Mouse (Mus musculus) layer of hippocampus, postnatal 14 days (tissue): Measurements from ENCODE around the gene Nek6. TPM values are rescaled to one million over a fixed set of nuclear protein-coding genes. Genes with fewer than 3 reads are reported as not detected.

ENCODE experiments used
- DNase-seq, 2 experiments: peaks; one replicate each; pipeline ENCODE4 v3.0.0; 2021 to 2022; ENCODE audit warnings: low spot score in 2 of 2, mixed read lengths in 1 of 2
- total RNA-seq, 2 experiments: library from RNA; stranded (reverse); gene quantifications; 2 replicates each; pipeline ENCODE4 v1.2.3; 2021

The Nek6 gene
- total RNA-seq, 2 experiments from 2014 or later = 50.3 to 53.0 TPM

GRCm38 (mm10) chr2:38535521-38536220 lies 24.2 kb downstream of the Nek6 start:
- no peak for DNase-seq

- DNase-seq = no peak
Observed at GRCm38 (mm10) chr2:38536331-38536731, 24.9 kb downstream of the Nek6 start.

DNA sequence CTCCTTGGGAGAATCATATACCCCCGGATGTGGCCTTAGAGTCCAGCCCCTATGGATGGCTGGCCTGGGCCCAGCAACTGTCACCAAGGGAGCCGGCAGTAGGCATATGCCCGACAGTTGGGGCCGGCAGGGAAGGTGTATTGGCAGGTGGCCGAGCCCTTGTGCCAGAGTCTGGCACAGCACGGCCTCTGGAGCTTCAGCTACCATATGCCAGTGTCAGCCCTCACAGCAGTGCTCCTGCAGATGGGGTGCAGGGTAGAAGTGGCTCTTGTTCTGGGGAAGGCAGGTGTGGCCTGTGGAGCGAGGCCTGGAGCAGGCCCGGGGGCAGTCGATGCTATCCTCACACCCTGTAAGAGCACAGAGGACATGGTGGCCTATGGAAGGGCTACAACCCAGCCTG lies 28.2 kb downstream of the Nek6 start:
- no peak for DNase-seq

GRCm38 (mm10) chr2:38540666-38541065 lies 29.2 kb downstream of the Nek6 start:
- DNase-seq = no peak

DNA sequence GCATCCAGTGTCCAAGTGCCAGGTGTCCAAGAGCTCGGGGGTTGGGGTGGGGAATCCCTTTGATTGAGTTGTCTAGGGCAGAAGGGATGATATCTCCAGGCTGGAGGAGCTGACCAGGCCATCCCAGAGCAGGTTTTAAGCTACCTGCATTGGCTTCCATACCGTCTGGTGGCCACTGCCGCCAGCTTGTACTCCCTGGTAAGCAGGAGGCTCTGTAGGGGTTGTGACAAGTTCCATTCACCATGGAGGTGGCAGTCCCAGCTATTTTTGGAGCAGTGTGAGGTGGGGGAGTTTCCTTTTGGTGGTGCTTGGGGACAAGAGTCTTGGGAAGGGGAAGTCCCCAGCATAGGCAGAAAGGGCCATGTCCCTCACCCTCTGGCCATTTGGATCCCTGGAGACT lies 29.7 kb downstream of the Nek6 start:
- no peak for DNase-seq

DNA sequence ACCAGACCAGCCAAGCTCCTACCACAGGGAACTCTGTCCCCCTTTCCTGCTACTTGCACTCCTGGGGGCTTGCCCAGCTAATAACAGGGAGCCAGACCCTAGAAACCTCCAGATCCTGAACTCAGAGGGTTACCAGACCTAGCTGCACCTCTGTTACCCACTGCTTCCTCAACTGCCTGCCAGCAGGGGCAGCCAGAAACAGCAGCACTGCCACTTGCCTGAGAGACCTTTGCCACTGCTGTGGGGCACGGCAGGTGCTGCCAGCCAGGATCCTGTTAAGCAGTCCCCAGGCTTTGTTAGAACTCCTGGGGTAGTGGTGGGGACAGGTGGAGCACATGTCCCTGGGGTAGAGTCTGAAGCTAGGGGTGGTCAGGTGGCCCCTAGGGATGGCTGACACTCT lies 30.1 kb downstream of the Nek6 start:
- no peak for DNase-seq

GRCm38 (mm10) chr2:38542366-38542765 lies 30.9 kb downstream of the Nek6 start:
- no peak for DNase-seq

GRCm38 (mm10) chr2:38543158-38543557 lies 31.7 kb downstream of the Nek6 start:
- DNase-seq = no peak

DNA sequence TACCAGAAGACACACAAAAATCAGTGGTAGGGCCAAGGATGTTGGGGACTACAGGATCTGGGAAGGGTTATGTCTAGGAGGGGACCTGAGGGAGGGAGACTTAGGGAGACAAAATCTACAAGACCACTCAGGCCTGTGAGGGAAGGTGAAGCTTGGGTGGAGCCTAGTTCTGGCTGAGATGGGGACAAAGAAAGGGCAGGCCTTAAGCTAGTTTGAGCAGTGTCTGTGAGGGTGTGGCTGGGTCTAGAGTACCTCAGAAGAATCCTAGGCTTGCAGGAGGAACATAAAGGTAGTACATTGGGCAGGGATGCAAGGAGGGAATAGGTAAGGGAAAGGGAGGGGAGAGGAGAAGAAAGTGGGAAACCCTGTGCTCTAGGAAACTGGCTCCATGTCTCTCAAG lies 32.9 kb downstream of the Nek6 start:
- no peak for DNase-seq

DNA sequence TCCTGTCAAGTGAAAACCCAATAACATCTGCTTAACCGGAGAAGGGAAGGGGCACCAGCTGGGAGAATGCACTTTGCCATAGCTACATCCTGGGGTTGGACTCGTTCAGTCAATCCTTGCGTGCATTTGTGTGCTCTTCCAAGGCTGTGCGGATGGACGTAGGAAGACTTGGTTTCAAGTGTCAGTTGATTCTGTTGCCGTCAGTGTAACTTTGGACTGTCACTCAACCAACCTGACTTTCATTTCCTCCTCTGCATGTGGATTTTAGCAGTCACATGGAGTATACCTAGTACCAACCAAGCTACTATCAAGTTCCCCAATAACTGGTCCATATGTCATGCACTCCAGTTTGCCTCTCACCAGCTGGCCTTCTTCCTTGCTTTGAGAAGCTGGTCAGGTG lies 33.5 kb downstream of the Nek6 start:
- DNase-seq = no peak

DNA sequence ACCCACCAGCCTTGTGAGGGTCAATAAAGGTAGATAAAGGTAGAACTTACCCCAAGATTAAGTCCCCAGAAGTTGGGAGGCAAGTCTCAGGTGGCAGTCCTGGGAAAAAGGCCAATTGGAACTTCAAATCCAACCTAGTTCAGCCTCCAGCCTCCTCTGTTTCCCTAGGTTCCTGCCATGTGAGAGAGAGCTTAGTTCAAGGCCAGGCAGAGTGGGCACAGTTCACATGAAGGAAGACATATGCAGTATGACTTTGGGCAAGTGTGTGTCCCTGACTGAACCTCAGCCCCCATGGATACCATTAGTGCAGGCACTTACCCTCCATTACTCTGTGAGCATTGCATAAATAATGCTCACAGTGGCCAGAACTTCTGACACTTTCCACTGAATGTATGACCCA lies 34.3 kb downstream of the Nek6 start:
- no peak for DNase-seq

GRCm38 (mm10) chr2:38546222-38546621 lies 34.8 kb downstream of the Nek6 start:
- no peak for DNase-seq

- DNase-seq = no peak
Observed at GRCm38 (mm10) chr2:38546748-38547147, 35.3 kb downstream of the Nek6 start.

DNA sequence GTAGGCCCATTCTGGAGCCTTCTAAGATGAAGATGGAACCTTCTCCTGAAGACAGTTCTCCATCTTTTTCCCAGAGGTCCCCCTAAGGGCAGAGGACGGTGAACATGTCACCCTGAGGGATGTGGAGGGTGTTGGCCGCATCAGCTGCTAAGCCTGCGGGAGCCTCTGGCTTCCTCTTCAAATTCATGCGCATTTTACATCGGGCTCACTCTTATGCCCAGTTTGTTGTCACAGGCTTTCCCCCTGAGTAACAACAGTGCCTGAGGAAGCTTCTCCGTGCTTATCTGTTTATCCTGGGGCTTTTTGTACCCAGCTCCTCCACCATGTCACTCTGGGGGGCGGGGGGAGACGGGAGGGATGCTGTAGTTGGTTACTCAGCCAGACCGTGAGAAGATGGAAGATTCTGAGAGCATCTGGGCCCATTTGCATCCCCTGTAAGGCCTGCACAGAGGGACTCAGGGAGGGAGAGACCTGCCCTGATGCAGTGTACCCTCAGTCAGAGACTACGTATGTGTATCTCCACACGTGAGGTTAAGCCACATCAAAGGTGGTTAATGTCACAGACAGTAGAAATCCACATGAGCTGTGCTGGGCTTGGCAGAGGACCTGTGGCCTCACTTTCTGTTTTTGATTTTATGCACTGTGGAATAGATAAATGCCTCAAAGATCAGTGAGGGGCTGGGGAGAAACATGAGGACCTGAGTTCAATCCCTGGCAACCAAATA lies 36.5 kb downstream of the Nek6 start:
- no peak for DNase-seq

- no peak for DNase-seq
Observed at GRCm38 (mm10) chr2:38552004-38552443, 40.6 kb downstream of the Nek6 start.

GRCm38 (mm10) chr2:38554226-38554995 lies 43.0 kb downstream of the Nek6 start:
- DNase-seq = no peak

DNA sequence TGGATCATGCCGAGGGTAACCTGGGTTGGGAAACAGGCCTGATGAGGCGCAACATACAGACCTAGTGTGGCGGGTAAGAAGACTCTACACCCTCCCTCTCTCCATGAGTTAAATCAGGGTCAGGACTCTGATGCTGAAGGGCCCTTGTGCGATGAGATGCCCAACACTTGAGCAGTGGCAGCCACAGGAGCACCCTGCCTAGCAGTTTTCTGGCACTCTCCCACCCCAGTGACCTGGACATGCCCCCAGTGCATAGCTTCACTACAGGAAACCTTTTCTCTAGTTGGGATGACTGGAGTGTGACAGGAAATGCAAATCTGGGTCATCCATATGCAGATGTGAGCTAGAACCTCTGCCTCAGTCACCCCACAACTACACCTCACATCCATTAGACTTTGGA lies 44.2 kb downstream of the Nek6 start:
- no peak for DNase-seq

DNA sequence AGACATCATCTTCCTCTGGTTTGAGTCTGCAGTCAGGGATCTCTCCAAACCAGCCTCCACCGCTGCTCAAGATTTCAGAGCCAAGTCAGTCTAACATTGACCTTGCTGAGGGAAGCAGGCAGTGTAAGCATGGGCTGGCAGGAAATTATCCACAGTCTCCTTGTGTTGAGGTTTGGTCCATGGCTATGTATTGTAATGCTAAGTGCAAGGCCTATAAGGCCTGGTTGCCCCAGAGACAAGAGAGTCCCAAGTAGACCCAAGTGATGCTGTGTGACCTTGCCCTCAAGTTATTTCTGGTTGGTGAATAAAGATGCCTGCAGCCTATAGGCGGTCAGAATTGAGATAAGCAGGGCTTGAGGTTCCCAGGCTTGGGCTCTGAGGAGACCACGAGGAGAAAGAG lies 45.3 kb downstream of the Nek6 start:
- no peak for DNase-seq

DNA sequence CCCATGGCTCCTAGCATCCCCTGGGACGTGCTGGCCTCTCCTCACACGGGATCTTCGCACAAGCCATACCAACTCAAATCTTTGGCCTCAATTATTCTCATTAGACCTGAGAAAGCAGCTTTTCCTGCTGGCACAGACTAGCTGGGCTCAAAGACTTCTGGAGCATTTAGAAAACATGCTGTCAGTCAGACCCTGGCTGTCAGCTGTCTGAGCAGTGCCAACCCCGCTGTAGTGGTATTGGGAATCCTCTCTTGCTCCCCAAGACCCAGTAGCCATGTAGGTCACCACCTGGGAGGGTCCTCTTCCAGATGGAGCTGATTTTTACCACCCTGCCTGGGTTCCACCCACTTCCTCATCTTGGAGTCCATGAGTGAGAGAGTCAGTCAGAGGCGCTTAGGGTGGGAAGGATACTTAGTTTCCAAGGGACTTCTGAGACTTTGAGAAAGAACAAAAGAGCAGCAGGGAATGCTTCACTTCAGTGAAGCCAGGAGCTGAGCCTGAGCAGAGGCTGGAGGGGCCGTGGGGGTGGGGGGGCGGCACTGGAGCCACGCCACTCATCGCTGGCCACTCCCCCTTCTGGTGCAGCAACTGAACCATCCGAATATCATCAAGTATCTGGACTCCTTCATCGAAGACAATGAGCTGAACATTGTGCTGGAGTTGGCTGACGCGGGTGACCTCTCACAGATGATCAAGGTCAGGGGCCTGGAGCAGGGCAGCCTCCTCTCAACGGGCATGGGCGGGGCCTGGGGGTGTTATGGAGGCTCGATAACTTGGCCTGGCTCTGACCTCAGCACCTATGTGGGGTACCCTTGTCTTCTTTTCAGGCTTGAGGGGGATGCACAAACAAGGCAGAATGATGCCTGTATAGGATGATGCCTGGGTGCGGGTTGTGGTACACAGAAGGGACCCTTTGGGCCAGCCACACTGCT lies 49.1 kb downstream of the Nek6 start:
- no peak for DNase-seq

GRCm38 (mm10) chr2:38562596-38562995 lies 51.2 kb downstream of the Nek6 start:
- no peak for DNase-seq
